Mouse (Mus musculus): ENCODE measurements around the gene Jag1. TPM values are rescaled to one million over a fixed set of nuclear protein-coding genes. Genes with fewer than 3 reads are reported as not detected.

The Jag1 gene
- polyA plus RNA-seq, 1 experiment from 2014 or later, result 4.6 TPM

GRCm38 (mm10) chr2:137079721-137080320, 36.6 kb downstream of the Jag1 start:
- ATAC-seq (replicated peaks; ENCODE audit: low FRiP score) (no peak), DNase-seq (ENCODE audit: low spot score) (peak; percentile 25)

GRCm38 (mm10) chr2:137078771-137079170, 37.7 kb downstream of the Jag1 start:
- no peaks in the 10 kb centered on the region for H3K27me3 ChIP-seq (replicated peaks; ENCODE audit: control insufficient read depth, insufficient read depth, low read length)
- DNase-seq (ENCODE audit: low spot score), result peak; percentile 17
- no peak overlapping the region for H3K4me3 ChIP-seq (ENCODE audit: low read depth, low read length)
- H3K4me1 ChIP-seq (replicated peaks; ENCODE audit: control insufficient read depth, insufficient read depth, low read length), result no peaks in the 10 kb centered on the region
- WGBS, result 87% methylated on average over 4 of the region's 4 CpGs
- no peaks in the 10 kb centered on the region for H3K36me3 ChIP-seq (ENCODE audit: control insufficient read depth, insufficient read depth, low read length)
- H3K9me3 ChIP-seq (ENCODE audit: control insufficient read depth, low read length), result no peaks in the 10 kb centered on the region
- no peak overlapping the region for H3K27ac ChIP-seq (ENCODE audit: low read depth, low read length)
- H3K9ac ChIP-seq (ENCODE audit: low read depth, low read length), result no peak overlapping the region
- ATAC-seq (replicated peaks; ENCODE audit: low FRiP score), result no peak
- H3K4me2 ChIP-seq, result no peak overlapping the region

More at GRCm38 (mm10) chr2:137079721-137080320, 36.6 kb downstream of the Jag1 start:
- WGBS, result 54% methylated on average over 10 of the region's 10 CpGs
- Histone ChIP-seq H3K4me1 (replicated peaks; ENCODE audit: control insufficient read depth, insufficient read depth, low read length) (no peaks in the 10 kb centered on the region), H3K4me3 (ENCODE audit: low read depth, low read length) (no peak overlapping the region), H3K9ac (ENCODE audit: low read depth, low read length) (no peak overlapping the region), H3K27me3 (replicated peaks; ENCODE audit: control insufficient read depth, insufficient read depth, low read length) (no peaks in the 10 kb centered on the region), H3K27ac (ENCODE audit: low read depth, low read length) (no peak overlapping the region), H3K9me3 (ENCODE audit: control insufficient read depth, low read length) (no peaks in the 10 kb centered on the region), H3K4me2 (no peak overlapping the region), H3K36me3 (ENCODE audit: control insufficient read depth, insufficient read depth, low read length) (no peaks in the 10 kb centered on the region)

GRCm38 (mm10) chr2:137074313-137074620, 42.2 kb downstream of the Jag1 start:
- Histone ChIP-seq H3K4me2 (no peak overlapping the region), H3K27me3 (replicated peaks; ENCODE audit: control insufficient read depth, insufficient read depth, low read length) (no peaks in the 10 kb centered on the region), H3K36me3 (ENCODE audit: control insufficient read depth, insufficient read depth, low read length) (no peaks in the 10 kb centered on the region), H3K27ac (ENCODE audit: low read depth, low read length) (no peak overlapping the region), H3K9me3 (ENCODE audit: control insufficient read depth, low read length) (no peaks in the 10 kb centered on the region), H3K4me1 (replicated peaks; ENCODE audit: control insufficient read depth, insufficient read depth, low read length) (no peaks in the 10 kb centered on the region), H3K4me3 (ENCODE audit: low read depth, low read length) (no peak overlapping the region), H3K9ac (ENCODE audit: low read depth, low read length) (no peak overlapping the region)
- 58% methylated on average over 1 of the region's 2 CpGs for WGBS
- DNase-seq (ENCODE audit: low spot score) (no peak), ATAC-seq (replicated peaks; ENCODE audit: low FRiP score) (no peak)

- Histone ChIP-seq H3K4me2 (no peak overlapping the region), H3K27me3 (replicated peaks; ENCODE audit: control insufficient read depth, insufficient read depth, low read length) (no peaks in the 10 kb centered on the region), H3K9me3 (ENCODE audit: control insufficient read depth, low read length) (no peaks in the 10 kb centered on the region), H3K27ac (ENCODE audit: low read depth, low read length) (no peak overlapping the region), H3K36me3 (ENCODE audit: control insufficient read depth, insufficient read depth, low read length) (no peaks in the 10 kb centered on the region), H3K4me1 (replicated peaks; ENCODE audit: control insufficient read depth, insufficient read depth, low read length) (no peaks in the 10 kb centered on the region), H3K9ac (ENCODE audit: low read depth, low read length) (no peak overlapping the region), H3K4me3 (ENCODE audit: low read depth, low read length) (no peak overlapping the region)
- DNase-seq (ENCODE audit: low spot score) (no peak), ATAC-seq (replicated peaks; ENCODE audit: low FRiP score) (no peak)
- 64% methylated on average over 16 of the region's 16 CpGs for WGBS
Observed at GRCm38 (mm10) chr2:137073473-137074312, 42.8 kb downstream of the Jag1 start.

GRCm38 (mm10) chr2:137067479-137068110, 48.8 kb downstream of the Jag1 start:
- Histone ChIP-seq H3K9me3 (ENCODE audit: control insufficient read depth, low read length) (no peaks in the 10 kb centered on the region), H3K27me3 (replicated peaks; ENCODE audit: control insufficient read depth, insufficient read depth, low read length) (no peaks in the 10 kb centered on the region), H3K4me1 (replicated peaks; ENCODE audit: control insufficient read depth, insufficient read depth, low read length) (no peaks in the 10 kb centered on the region), H3K9ac (ENCODE audit: low read depth, low read length) (no peak overlapping the region), H3K4me2 (no peak overlapping the region), H3K4me3 (ENCODE audit: low read depth, low read length) (no peak overlapping the region), H3K36me3 (ENCODE audit: control insufficient read depth, insufficient read depth, low read length) (no peaks in the 10 kb centered on the region), H3K27ac (ENCODE audit: low read depth, low read length) (no peak overlapping the region)
- WGBS, result 90% methylated on average over 10 of the region's 10 CpGs
- DNase-seq (ENCODE audit: low spot score) (no peak), ATAC-seq (replicated peaks; ENCODE audit: low FRiP score) (no peak)

- H3K27ac ChIP-seq (ENCODE audit: low read depth, low read length), result no peak overlapping the region
- H3K4me1 ChIP-seq (replicated peaks; ENCODE audit: control insufficient read depth, insufficient read depth, low read length), result no peaks in the 10 kb centered on the region
- WGBS, result 89% methylated on average over 3 of the region's 3 CpGs
- H3K36me3 ChIP-seq (ENCODE audit: control insufficient read depth, insufficient read depth, low read length), result no peaks in the 10 kb centered on the region
- H3K9me3 ChIP-seq (ENCODE audit: control insufficient read depth, low read length), result no peaks in the 10 kb centered on the region
- no peak overlapping the region for H3K9ac ChIP-seq (ENCODE audit: low read depth, low read length)
- H3K27me3 ChIP-seq (replicated peaks; ENCODE audit: control insufficient read depth, insufficient read depth, low read length), result no peaks in the 10 kb centered on the region
- no peak overlapping the region for H3K4me2 ChIP-seq
- ATAC-seq (replicated peaks; ENCODE audit: low FRiP score), result no peak
- no peak overlapping the region for H3K4me3 ChIP-seq (ENCODE audit: low read depth, low read length)
- no peak for DNase-seq (ENCODE audit: low spot score)
Observed at GRCm38 (mm10) chr2:137064513-137064912, 51.9 kb downstream of the Jag1 start.

GRCm38 (mm10) chr2:137063829-137064228, 52.6 kb downstream of the Jag1 start:
- ATAC-seq (replicated peaks; ENCODE audit: low FRiP score) (no peak), DNase-seq (ENCODE audit: low spot score) (no peak)
- no peaks in the 10 kb centered on the region for H3K4me1 ChIP-seq (replicated peaks; ENCODE audit: control insufficient read depth, insufficient read depth, low read length)
- WGBS, result 74% methylated on average over 1 of the region's 1 CpGs
- no peaks in the 10 kb centered on the region for H3K27me3 ChIP-seq (replicated peaks; ENCODE audit: control insufficient read depth, insufficient read depth, low read length)
- no peak overlapping the region for H3K27ac ChIP-seq (ENCODE audit: low read depth, low read length)
- H3K4me2 ChIP-seq, result no peak overlapping the region
- no peaks in the 10 kb centered on the region for H3K36me3 ChIP-seq (ENCODE audit: control insufficient read depth, insufficient read depth, low read length)
- H3K9me3 ChIP-seq (ENCODE audit: control insufficient read depth, low read length), result no peaks in the 10 kb centered on the region
- no peak overlapping the region for H3K9ac ChIP-seq (ENCODE audit: low read depth, low read length)
- no peak overlapping the region for H3K4me3 ChIP-seq (ENCODE audit: low read depth, low read length)

- H3K9ac ChIP-seq (ENCODE audit: low read depth, low read length), result no peak overlapping the region
- no peaks in the 10 kb centered on the region for H3K36me3 ChIP-seq (ENCODE audit: control insufficient read depth, insufficient read depth, low read length)
- 73% methylated on average over 1 of the region's 1 CpGs for WGBS
- H3K4me1 ChIP-seq (replicated peaks; ENCODE audit: control insufficient read depth, insufficient read depth, low read length), result no peaks in the 10 kb centered on the region
- no peak overlapping the region for H3K4me3 ChIP-seq (ENCODE audit: low read depth, low read length)
- ATAC-seq (replicated peaks; ENCODE audit: low FRiP score) (no peak), DNase-seq (ENCODE audit: low spot score) (no peak)
- no peak overlapping the region for H3K27ac ChIP-seq (ENCODE audit: low read depth, low read length)
- no peaks in the 10 kb centered on the region for H3K9me3 ChIP-seq (ENCODE audit: control insufficient read depth, low read length)
- no peaks in the 10 kb centered on the region for H3K27me3 ChIP-seq (replicated peaks; ENCODE audit: control insufficient read depth, insufficient read depth, low read length)
- no peak overlapping the region for H3K4me2 ChIP-seq
Observed at GRCm38 (mm10) chr2:137049906-137050305, 66.5 kb downstream of the Jag1 start.

All from liver, embryonic 11.5 days (tissue).